Mouse (Mus musculus) limb, embryonic 14.5 days (tissue): ENCODE measurements at regions not wholly inside any gene's neighbourhood (a gene's known extent, or its start where the extent isn't known, plus 50 kb on each side); places are given as distances from the start of the nearest gene placed in this dataset.

ENCODE experiments used
- ATAC-seq: fragments of 200-750 bp; cut with Nextera tagmentation; 2 replicates; pipeline ENCODE4 v1.8.0; 2017; ENCODE audit warnings: low read depth, moderate number of reproducible peaks, moderate TSS enrichment; ENCODE audit not compliant: low FRiP score
- DNase-seq: peaks from one replicate; pipeline ENCODE4 v3.0.0-alpha.2; 2015; ENCODE audit warnings: low spot score
- H3K27ac ChIP-seq: fragments of 300-500 bp; sonication (generic); replicated peaks from 2 replicates; pipeline ENCODE4 v1.5.1; 2014; ENCODE audit warnings: low read depth, mild to moderate bottlenecking, low read length, moderate library complexity, mixed read lengths
- H3K27me3 ChIP-seq: fragments of 300-500 bp; sonication (generic); 2 replicates; pipeline ENCODE4 v1.6.1; 2014; ENCODE audit warnings: low read length, mixed read lengths; ENCODE audit not compliant: control insufficient read depth, insufficient read depth
- H3K36me3 ChIP-seq: fragments of 300-500 bp; sonication (generic); 2 replicates; pipeline ENCODE4 v1.6.1; 2014; ENCODE audit warnings: mild to moderate bottlenecking, low read length, moderate library complexity, mixed read lengths; ENCODE audit not compliant: control insufficient read depth, insufficient read depth
- H3K4me1 ChIP-seq: fragments of 300-500 bp; sonication (generic); 2 replicates; pipeline ENCODE4 v1.6.1; 2014; ENCODE audit warnings: antibody characterized with exemption, low read length, mixed read lengths; ENCODE audit not compliant: control insufficient read depth, insufficient read depth
- H3K4me2 ChIP-seq: fragments of 300-500 bp; sonication (generic); replicated peaks from 2 replicates; pipeline ENCODE4 v1.6.1; 2014; ENCODE audit warnings: low read depth, mild to moderate bottlenecking, low read length, moderate library complexity; ENCODE audit not compliant: severe bottlenecking
- H3K4me3 ChIP-seq: fragments of 300-500 bp; sonication (generic); replicated peaks from 2 replicates; pipeline ENCODE4 v1.5.1; 2014; ENCODE audit warnings: low read length
- H3K9ac ChIP-seq: fragments of 300-500 bp; sonication (generic); 2 replicates; pipeline ENCODE4 v1.6.1; 2014; ENCODE audit warnings: mild to moderate bottlenecking, low read depth, low read length, moderate library complexity; ENCODE audit not compliant: severe bottlenecking
- H3K9me3 ChIP-seq: fragments of 300-500 bp; sonication (generic); 2 replicates; pipeline ENCODE4 v1.6.1; 2016; ENCODE audit warnings: low read length; ENCODE audit not compliant: control insufficient read depth
- POLR2A ChIP-seq: fragments of 200-500 bp; IDR thresholded peaks from 2 replicates; pipeline ENCODE4 v1.8.0; 2012; ENCODE audit warnings: inconsistent platforms, mild to moderate bottlenecking, moderate library complexity, borderline replicate concordance; ENCODE audit not compliant: insufficient read depth, insufficient read length; ENCODE audit errors: extremely low read depth
- WGBS: fragments of 180-500 bp; shearing (Covaris S2); extraction: QIAGEN DNeasy Blood & Tissue Kit; methylation state at CpG from one replicate; pipeline ENCODE4 v1.1.7; 2014; 5-methylcytosine and 5-hydroxymethylcytosine counted together

DNA sequence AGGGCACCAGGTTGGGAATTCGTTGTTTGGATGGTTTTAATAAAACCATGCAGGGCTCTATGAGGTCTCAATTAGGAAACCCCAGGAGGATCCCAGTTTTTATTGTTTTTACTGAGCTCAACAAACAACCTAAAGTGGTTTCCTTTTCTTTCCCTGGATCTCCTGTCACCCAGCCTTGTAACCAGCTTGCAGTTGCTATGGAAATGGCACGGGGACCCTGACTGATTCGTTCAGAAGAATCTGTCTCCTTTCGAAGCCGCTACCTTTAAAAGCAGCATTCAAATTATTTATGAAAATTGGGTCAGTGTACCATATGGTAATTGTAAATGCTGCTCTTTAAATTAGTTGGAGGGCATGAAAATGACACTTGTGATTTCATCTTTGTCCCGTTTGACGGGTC, 176.5 kb upstream of the Rhobtb1 start:
- ATAC-seq (no peak), DNase-seq (no peak)
- Histone ChIP-seq H3K4me2 (no peak overlapping the region), H3K9ac (no peak overlapping the region), H3K9me3 (no peaks in the 10 kb centered on the region), H3K27ac (no peak overlapping the region), H3K36me3 (no peaks in the 10 kb centered on the region), H3K4me1 (peaks cover 2% of the 10 kb centered on the region; the same call in 1 of the 2 replicates), H3K27me3 (no peaks in the 10 kb centered on the region), H3K4me3 (no peak overlapping the region)
- WGBS = 52% methylated on average over 7 of the region's 7 CpGs
- no peak for TF ChIP-seq POLR2A

DNA sequence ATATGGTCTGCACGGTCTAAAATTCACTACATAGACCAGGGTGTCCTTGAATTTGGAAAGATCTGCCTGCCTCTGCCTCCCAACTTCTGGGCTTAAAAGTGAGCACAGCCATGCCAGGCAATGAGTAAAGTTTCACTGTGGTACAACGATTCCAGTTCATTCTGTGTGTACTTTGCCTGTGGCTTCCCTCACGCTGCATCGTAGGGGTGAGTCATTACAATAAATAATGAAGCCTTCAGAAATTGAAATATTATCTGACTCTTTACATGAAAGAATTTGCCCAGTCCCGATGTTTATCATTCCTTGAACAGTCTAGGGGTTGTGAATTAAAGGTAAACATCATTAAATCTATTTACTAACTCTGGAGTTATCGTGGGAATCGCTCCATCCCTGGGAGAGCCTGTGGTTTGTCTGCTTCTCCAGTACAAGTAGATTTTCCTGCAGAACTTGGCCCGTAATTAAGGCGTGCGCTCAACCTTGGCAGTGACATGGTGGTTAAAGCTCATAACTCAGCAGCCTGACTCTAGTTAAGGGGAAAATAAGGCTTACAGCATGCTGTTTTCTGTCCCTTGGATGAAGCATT, 174.7 kb upstream of the Rhobtb1 start:
- Histone ChIP-seq H3K36me3 (no peaks in the 10 kb centered on the region), H3K9ac (no peak overlapping the region), H3K27ac (no peak overlapping the region), H3K4me2 (no peak overlapping the region), H3K4me3 (no peak overlapping the region), H3K4me1 (peaks cover 2% of the 10 kb centered on the region; the same call in 1 of the 2 replicates), H3K9me3 (no peaks in the 10 kb centered on the region), H3K27me3 (no peaks in the 10 kb centered on the region)
- 52% methylated on average over 10 of the region's 10 CpGs for WGBS
- no peak for ATAC-seq
- TF ChIP-seq POLR2A = no peak
- peak; percentile 63 for DNase-seq

DNA sequence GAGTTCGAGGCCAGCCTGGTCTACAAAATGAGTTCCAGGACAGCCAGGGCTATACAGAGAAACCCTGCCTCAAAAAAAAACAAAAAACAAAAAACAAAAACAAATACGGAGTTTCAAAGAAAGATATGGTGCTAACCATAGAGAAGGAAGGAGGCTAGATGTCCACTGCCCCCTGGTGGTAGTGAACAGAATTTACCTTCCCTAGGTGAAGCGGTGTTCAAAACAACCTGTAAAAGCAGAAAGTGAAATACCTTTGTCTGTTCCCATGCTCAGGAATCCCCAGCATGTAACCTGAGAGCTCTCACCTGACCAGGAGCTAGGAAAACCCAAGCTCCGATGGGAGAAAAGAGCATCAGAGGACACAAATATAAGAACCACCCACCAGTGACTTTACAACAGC, 173.1 kb upstream of the Rhobtb1 start:
- no peak overlapping the region for H3K9ac ChIP-seq

DNA sequence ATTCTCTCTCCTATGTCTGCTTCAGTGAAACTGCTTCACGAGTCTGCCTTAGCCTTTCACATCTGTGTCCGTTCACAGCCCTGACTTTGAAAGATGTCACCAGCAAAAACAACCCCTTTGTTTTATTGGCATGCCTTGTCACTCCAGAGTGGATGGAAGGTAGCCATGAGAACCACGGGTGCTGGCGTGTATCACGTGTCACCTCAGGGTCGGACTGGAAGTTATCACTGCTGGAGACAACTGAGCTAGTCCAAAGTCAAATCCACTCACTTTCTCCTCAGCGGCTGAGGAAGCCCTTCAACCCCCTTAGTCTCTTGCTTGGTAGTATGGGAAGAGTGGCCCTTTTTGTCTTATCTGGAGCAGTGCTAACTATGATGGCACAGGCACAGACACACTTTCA, 171.3 kb upstream of the Rhobtb1 start:
- no peak for ATAC-seq
- Histone ChIP-seq H3K4me1 (peaks cover 2% of the 10 kb centered on the region; the same call in 1 of the 2 replicates), H3K4me3 (no peak overlapping the region), H3K9me3 (no peaks in the 10 kb centered on the region), H3K36me3 (no peaks in the 10 kb centered on the region), H3K4me2 (no peak overlapping the region), H3K27ac (no peak overlapping the region), H3K9ac (no peak overlapping the region), H3K27me3 (no peaks in the 10 kb centered on the region)
- WGBS = 65% methylated on average over 7 of the region's 7 CpGs
- no peak for DNase-seq
- no peak for TF ChIP-seq POLR2A

More for the DNA sequence above, 173.1 kb upstream of the Rhobtb1 start:
- no peak overlapping the region for H3K4me2 ChIP-seq
- no peak for DNase-seq
- H3K9me3 ChIP-seq = no peaks in the 10 kb centered on the region
- peaks cover 2% of the 10 kb centered on the region; the same call in 1 of the 2 replicates for H3K4me1 ChIP-seq
- WGBS = 70% methylated on average over 4 of the region's 4 CpGs
- H3K36me3 ChIP-seq = no peaks in the 10 kb centered on the region
- H3K27ac ChIP-seq = no peak overlapping the region
- no peak overlapping the region for H3K4me3 ChIP-seq
- TF ChIP-seq POLR2A = no peak
- H3K27me3 ChIP-seq = no peaks in the 10 kb centered on the region
- ATAC-seq = no peak

GRCm38 (mm10) chr10:68982288-68982687, 168.9 kb upstream of the Rhobtb1 start:
- ATAC-seq = no peak
- Histone ChIP-seq H3K9me3 (no peaks in the 10 kb centered on the region), H3K4me3 (no peak overlapping the region), H3K36me3 (no peaks in the 10 kb centered on the region), H3K27ac (no peak overlapping the region), H3K27me3 (no peaks in the 10 kb centered on the region), H3K4me2 (no peak overlapping the region), H3K9ac (no peak overlapping the region), H3K4me1 (0 out of 2 replicates have a peak, but pooled peaks cover under 1% of the 10 kb centered on the region)
- no peak for DNase-seq
- 73% methylated on average over 8 of the region's 8 CpGs for WGBS
- TF ChIP-seq POLR2A = no peak
